Mouse (Mus musculus) liver, embryonic 14.5 days (tissue): Measurements from ENCODE around the gene Fstl3. TPM values are rescaled to one million over a fixed set of nuclear protein-coding genes. Genes with fewer than 3 reads are reported as not detected.
A peak's percentile ranks its signal among the peaks of the same experiment; 100 is the strongest.

ENCODE experiments used
- ATAC-seq: fragments of 200-750 bp; cut with Nextera tagmentation; 2 replicates; pipeline ENCODE4 v1.8.0; 2017; ENCODE audit warnings: moderate number of reproducible peaks, mild to moderate bottlenecking, moderate library complexity; ENCODE audit not compliant: insufficient read depth
- DNase-seq, 3 experiments: peaks; one replicate each; pipeline ENCODE4 v3.0.0-alpha.2; 2012 to 2013; ENCODE audit warnings: low read depth in 3 of 3, low spot score in 3 of 3
- H3K27ac ChIP-seq: fragments of 300-500 bp; sonication (generic); 2 replicates; pipeline ENCODE4 v1.5.1; 2014; ENCODE audit warnings: moderate library complexity, mild to moderate bottlenecking, control low read depth, inconsistent platforms
- H3K27me3 ChIP-seq: fragments of 300-500 bp; sonication (generic); 2 replicates; pipeline ENCODE4 v1.6.1; 2014; ENCODE audit warnings: mild to moderate bottlenecking, low read length, moderate library complexity; ENCODE audit not compliant: control insufficient read depth, insufficient read depth
- H3K36me3 ChIP-seq: fragments of 300-500 bp; sonication (generic); replicated peaks from 2 replicates; pipeline ENCODE4 v1.6.1; 2014; ENCODE audit warnings: low read depth; ENCODE audit not compliant: control insufficient read depth, insufficient read depth
- H3K4me1 ChIP-seq, 2 experiments: fragments of 200-500 bp in 1 of 2; fragments of 300-500 bp in 1 of 2; sonication (generic) in 1 of 2; replicated peaks; 2 replicates each; pipeline ENCODE4 v1.6.1; 2012 to 2014; ENCODE audit warnings: antibody characterized with exemption in 1 of 2, inconsistent platforms in 1 of 2, low read length in 1 of 2; ENCODE audit not compliant: control insufficient read depth in 2 of 2, insufficient read depth in 2 of 2
- H3K4me2 ChIP-seq: fragments of 300-500 bp; sonication (generic); 2 replicates; pipeline ENCODE4 v1.6.1; 2014; ENCODE audit warnings: low read depth, mild to moderate bottlenecking, control low read depth, moderate library complexity
- H3K4me3 ChIP-seq, 2 experiments: fragments of 200-500 bp in 1 of 2; fragments of 300-500 bp in 1 of 2; sonication (generic) in 1 of 2; 2 replicates each; pipeline ENCODE4 v1.5.1; 2012 to 2014; ENCODE audit warnings: low read depth in 2 of 2, low read length in 2 of 2, mild to moderate bottlenecking in 2 of 2, control low read depth in 1 of 2, inconsistent platforms in 1 of 2, moderate library complexity in 1 of 2; ENCODE audit not compliant: insufficient read depth in 1 of 2
- H3K9ac ChIP-seq: fragments of 300-500 bp; sonication (generic); replicated peaks from 2 replicates; pipeline ENCODE4 v1.6.1; 2014; ENCODE audit warnings: mild to moderate bottlenecking, control low read depth, moderate library complexity
- H3K9me3 ChIP-seq: fragments of 300-500 bp; sonication (generic); 2 replicates; pipeline ENCODE4 v1.6.1; 2016; ENCODE audit warnings: low read length, mixed read lengths; ENCODE audit not compliant: control insufficient read depth
- CTCF ChIP-seq: IDR thresholded peaks from 2 replicates; pipeline ENCODE4 v1.5.1; 2016; ENCODE audit warnings: antibody characterized with exemption, low read depth, control low read depth
- EP300 ChIP-seq: IDR thresholded peaks from 2 replicates; pipeline ENCODE4 v1.6.1; 2016; ENCODE audit warnings: antibody characterized with exemption, low read depth
- WGBS: fragments of 180-500 bp; shearing (Covaris S2); extraction: QIAGEN DNeasy Blood & Tissue Kit; methylation state at CpG from one replicate; pipeline ENCODE4 v1.1.7; 2014; ENCODE audit not compliant: insufficient replicate concordance; 5-methylcytosine and 5-hydroxymethylcytosine counted together
- polyA plus RNA-seq, 2 experiments: library from polyadenylated mRNA; depleted of rRNA in 1 of 2; stranded (reverse) in 1 of 2; unstranded in 1 of 2; fragments of >200 nt; fragmentation: Nextera tagmentation in 1 of 2; extraction: Ambion mirVana in 1 of 2; gene quantifications; 2 replicates each; pipeline versions ENCODE4 v1.2.1 to v1.2.3; 2012 to 2014

Fstl3 gene
- polyA plus RNA-seq, 2 experiments = 0.23 to 0.56 TPM

- Histone ChIP-seq H3K4me3 (no peak overlapping the region), H3K36me3 (peaks cover 14% of the 10 kb centered on the region), H3K4me1 (peaks cover 11 to 12% of the 10 kb centered on the region in 2 experiments)
These were observed 33.9 kb upstream of the Fstl3 start for GRCm38 (mm10) chr10:79743161-79743560.

GRCm38 (mm10) chr10:79743650-79744365 lies 33.3 kb upstream of the Fstl3 start:
- WGBS = 86% methylated on average over 15 of the region's 15 CpGs
- Histone ChIP-seq H3K27me3 (no peaks in the 10 kb centered on the region), H3K9ac (no peak overlapping the region), H3K36me3 (peaks cover 14% of the 10 kb centered on the region), H3K9me3 (no peaks in the 10 kb centered on the region), H3K27ac (no peak overlapping the region), H3K4me3 (no peak overlapping the region), H3K4me1 (peaks cover 11 to 12% of the 10 kb centered on the region in 2 experiments), H3K4me2 (no peak overlapping the region)
- ATAC-seq = no peak
- TF ChIP-seq CTCF (no peak), EP300 (no peak)
- DNase-seq = no peak

More at GRCm38 (mm10) chr10:79743161-79743560, 33.9 kb upstream of the Fstl3 start:
- Histone ChIP-seq H3K9me3 (no peaks in the 10 kb centered on the region), H3K9ac (no peak overlapping the region), H3K4me2 (no peak overlapping the region), H3K27ac (no peak overlapping the region), H3K27me3 (no peaks in the 10 kb centered on the region)
- ATAC-seq = no peak
- 80% methylated on average over 11 of the region's 11 CpGs for WGBS
- TF ChIP-seq CTCF (no peak), EP300 (no peak)
- no peak for DNase-seq

- Histone ChIP-seq H3K27ac (no peak overlapping the region), H3K4me3 (peak overlapping the region; percentile 61 to 88), H3K9me3 (no peaks in the 10 kb centered on the region), H3K4me1 (peaks cover 11 to 12% of the 10 kb centered on the region in 2 experiments), H3K36me3 (peaks cover 3% of the 10 kb centered on the region), H3K27me3 (no peaks in the 10 kb centered on the region), H3K9ac (no peak overlapping the region; the same call in 1 of the 2 replicates), H3K4me2 (peak overlapping the region; percentile 80)
- 87% methylated on average over 3 of the region's 3 CpGs for WGBS
- TF ChIP-seq CTCF = no peak
- no peak for TF ChIP-seq EP300
- ATAC-seq (no peak), DNase-seq (no peak)
These were observed 31.7 kb upstream of the Fstl3 start for GRCm38 (mm10) chr10:79745411-79745810.

- Histone ChIP-seq H3K4me3 (peak within 1 kb of the TSS; percentile 61 to 88), H3K9ac (peak within 1 kb of the TSS; percentile 48), H3K27ac (peak within 1 kb of the TSS; percentile 83), H3K36me3 (no peaks in the 10 kb centered on the region; the same call in 1 of the 2 replicates), H3K27me3 (no peaks in the 10 kb centered on the region), H3K9me3 (no peaks in the 10 kb centered on the region), H3K4me1 (peaks cover 11 to 12% of the 10 kb centered on the region in 2 experiments), H3K4me2 (peak within 1 kb of the TSS; percentile 80)
- WGBS = 2% methylated on average over 38 of the region's 38 CpGs
- DNase-seq = peak; percentile 95 to 96 (median 95)
- TF ChIP-seq CTCF (peak; percentile 70), EP300 (no peak)
- ATAC-seq = peak; percentile 97
These were observed 30.9 kb upstream of the Fstl3 start, which contains the start of gene Polrmt for GRCm38 (mm10) chr10:79745898-79746773. Polrmt (minus strand) TSS chr10:79746581.

- WGBS = 22% methylated on average over 6 of the region's 6 CpGs
- Histone ChIP-seq H3K27ac (peak overlapping the region; percentile 83), H3K4me1 (peaks cover 11 to 12% of the 10 kb centered on the region in 2 experiments), H3K36me3 (no peaks in the 10 kb centered on the region; the same call in 1 of the 2 replicates), H3K9ac (0 out of 2 replicates have a peak overlapping the region, but pooled peaks have one; percentile 38), H3K27me3 (no peaks in the 10 kb centered on the region), H3K4me3 (peak overlapping the region in 1 of 2 experiments; percentile 27; a peak in 2 of 4 replicates), H3K9me3 (no peaks in the 10 kb centered on the region), H3K4me2 (peak overlapping the region; percentile 80)
- no peak for TF ChIP-seq EP300
- no peak for TF ChIP-seq CTCF
- DNase-seq (peak in 1 of 3 experiments; percentile 29), ATAC-seq (peak; percentile 84)
These were observed 30.3 kb upstream of the Fstl3 start for GRCm38 (mm10) chr10:79746774-79747151.
